Mouse (Mus musculus) adrenal gland, postnatal 36 days (tissue): ENCODE data around the gene Plekha1. TPM values are rescaled to one million over a fixed set of nuclear protein-coding genes. Genes with fewer than 3 reads are reported as not detected.

ENCODE experiments used
- DNase-seq, 2 experiments: peaks; one replicate each; pipeline ENCODE4 v3.0.0; 2021; ENCODE audit warnings: mixed read lengths in 1 of 2
- total RNA-seq, 2 experiments: library from RNA; stranded (reverse); gene quantifications; 2 replicates each; pipeline ENCODE4 v1.2.3; 2021

Plekha1 gene
- total RNA-seq, 2 experiments from 2014 or later, result 22.7 to 32.2 TPM

DNA sequence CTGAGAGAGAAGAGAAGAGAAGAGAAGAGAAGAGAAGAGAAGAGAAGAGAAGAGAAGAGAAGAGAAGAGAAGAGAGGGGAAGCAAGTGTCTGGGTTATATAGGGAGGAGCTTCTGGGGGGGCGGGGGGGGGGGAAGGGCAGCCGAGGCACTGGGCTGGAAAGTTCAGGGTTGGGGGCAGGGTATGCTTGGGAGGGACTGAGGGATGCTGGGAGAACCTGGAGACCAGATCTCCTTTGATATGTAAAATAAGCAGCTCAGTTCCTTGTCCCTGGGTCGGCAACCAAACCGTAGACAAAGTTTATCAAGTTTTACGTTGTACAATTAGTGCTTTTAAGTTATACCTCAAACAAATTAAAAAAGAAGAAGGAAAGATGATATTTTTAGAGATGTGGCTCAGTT lies 5.6 kb upstream of the Plekha1 start:
- no peak for DNase-seq

DNA sequence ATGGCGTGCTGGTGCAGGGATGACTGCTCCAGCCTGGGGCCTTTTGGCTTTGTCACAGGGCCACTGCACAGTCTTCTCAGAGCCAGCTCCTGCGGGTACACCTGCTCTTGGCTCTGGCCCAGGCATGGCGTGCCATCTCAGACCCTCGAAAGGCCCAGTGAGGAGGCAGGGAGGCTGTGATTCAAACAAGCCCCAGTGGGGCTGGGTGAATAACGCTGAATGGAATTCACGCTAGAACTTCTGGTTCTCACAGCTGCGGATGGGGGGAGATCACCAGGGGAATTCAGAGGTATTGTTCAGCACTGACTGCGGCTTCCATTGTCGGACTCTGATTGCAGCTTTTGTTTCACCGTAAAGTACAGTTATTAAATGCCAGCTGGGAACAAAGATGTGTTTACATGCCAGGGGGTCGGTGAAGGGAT lies 4.8 kb upstream of the Plekha1 start:
- DNase-seq, result no peak

DNA sequence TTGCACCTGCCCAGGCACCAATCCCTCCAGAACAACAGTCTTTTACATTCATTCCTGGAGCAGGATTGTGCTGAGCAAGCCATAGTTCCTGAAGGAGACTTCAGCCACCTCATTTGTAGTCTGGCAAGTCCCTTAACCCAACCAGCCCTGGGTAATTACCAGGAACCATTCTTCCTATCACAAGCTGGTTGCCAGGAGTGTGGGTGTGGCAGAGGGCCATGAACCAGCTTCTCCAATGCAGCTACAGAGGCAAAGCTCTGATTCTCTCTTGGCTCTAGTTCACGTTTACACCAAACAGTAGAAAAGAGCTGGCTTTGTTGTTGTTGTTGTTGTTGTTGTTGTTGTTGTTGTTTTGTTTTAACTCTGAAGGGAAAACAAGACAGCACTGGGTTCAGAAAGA lies 3.1 kb upstream of the Plekha1 start:
- no peak for DNase-seq

DNA sequence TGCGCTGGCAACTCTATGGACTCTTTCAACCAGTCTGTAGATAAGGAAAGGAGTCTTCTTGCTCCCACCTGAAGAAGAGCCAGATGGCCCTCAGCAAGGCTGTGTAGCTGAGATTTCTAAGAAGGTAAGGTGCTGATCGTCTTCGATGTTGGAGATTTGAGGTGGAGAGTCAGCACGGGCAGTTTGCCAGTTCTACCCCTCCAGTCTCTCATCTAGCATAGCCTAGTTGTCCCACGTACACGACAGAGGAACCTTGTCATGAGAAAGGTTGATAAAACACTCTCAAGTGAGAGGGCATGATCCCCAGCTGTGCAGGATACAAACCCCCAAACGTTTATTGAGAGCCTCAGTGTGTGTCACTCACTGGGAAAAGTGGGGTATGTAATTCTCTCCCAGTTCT lies 845 bp upstream of the Plekha1 start:
- DNase-seq, result no peak

DNA sequence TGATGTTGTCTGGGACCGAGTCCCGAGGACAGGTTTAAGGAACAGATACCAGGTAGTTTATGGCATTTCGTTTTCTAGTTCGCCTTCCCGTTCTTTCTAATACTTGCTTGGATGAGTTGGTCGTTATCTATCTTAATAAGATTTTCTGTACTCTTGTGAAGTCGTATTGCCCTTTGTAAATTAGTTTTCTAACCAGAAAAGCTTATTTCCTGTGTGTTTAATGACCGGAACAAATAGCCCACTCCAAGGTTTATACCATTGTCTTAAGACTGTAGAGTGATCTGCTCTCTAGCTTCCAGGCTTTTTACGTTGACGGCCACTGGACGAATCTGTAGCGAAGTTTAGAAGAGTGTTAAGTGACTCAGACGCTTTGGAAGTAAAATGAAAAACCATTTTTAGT lies 1.1 kb downstream of the Plekha1 start:
- peak in 1 of 2 experiments; percentile 6 for DNase-seq

DNA sequence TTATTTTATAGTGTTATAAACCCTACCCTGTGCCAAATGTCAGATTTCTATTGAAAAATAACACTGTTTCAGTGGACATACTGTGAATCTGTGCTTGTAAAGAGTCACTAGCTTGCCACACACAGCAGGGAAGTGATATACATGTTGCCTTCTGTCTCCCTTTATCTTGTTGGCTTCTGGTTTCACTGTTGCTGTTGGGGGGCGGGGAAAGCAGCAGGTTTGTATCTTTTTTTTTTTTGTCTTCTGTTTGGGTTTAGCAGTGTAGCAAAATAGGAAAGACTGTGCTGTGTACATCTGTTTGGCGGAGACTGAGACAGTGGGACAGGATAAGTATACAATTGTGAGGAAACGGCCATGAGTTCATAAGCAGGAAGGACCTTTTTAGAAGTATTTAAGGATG lies 1.7 kb downstream of the Plekha1 start:
- DNase-seq, result no peak

DNA sequence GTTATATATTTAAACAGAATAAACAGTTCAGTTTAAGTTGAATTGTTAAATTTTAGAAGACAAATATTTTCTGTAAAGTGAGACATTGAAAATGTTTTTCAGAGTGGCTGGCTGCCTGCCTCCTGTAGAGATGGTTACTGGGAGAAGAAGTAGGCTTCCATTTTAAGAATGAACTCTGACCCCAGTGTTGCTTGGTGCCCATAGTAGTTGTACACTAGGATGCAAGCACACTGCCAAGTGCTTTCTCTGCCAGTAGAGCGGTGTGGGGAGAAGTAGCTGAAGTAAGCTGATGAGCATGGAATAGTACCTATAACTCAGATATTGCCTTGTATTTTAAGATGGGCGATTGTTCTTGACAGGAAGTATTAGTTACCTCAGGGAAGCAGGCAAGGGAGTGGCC lies 18.6 kb downstream of the Plekha1 start:
- no peak for DNase-seq

DNA sequence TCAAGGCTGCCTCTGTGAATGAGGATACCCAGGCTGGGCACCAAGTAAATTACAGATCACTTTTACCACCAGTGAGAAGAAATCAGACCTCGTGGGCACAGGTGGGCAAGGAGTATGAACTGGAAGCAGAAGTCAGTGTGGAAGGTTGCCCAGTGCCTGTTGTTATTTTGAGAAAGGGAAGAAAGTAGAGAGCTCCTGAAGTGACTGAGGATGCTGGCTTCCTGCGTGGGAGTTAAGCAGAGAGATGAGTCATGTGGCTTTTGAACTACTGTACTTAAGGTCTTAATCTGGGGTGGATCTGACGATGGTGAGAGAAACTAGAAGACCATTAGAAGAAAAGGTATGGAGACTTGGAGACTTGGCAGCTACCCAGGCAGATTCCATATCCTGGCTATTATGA lies 20.7 kb downstream of the Plekha1 start:
- no peak for DNase-seq

DNA sequence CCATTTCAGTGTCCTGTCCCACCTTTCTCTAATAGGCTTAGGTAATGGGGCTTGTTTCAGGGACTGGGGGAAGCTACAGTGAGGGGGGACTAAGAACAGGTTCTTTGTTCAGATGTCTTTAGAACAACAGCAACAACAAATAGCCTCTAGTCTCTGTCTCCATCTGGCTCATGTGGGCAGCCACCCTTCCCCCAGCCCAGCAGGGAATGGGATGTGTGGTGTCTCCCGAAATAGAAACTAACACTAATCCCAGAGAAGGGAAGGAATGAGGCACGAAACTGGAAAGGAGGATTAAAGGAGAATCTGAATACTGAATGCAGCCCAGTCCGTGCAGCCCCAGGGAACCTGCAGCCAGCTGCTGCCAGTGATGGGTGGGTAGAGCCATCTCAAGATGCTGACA lies 22.4 kb downstream of the Plekha1 start:
- no peak for DNase-seq

DNA sequence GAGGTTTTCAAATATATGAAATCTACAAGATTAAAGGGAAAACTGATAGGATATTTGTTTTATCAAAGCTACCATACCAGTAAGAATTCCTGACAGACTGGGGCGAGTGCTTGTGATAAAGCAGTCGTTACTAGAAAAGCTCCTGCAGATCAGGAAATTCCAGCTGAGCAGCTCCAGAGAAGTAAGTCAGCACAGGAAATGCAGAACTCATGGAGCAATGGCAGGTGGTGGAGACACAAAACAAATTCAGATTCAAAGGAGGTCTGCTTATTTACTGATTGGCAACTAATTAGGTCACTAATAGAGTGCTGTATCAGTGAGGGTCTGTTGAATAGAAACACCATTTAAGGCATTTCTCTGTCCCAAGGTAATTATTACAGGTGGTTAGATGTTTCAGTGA lies 25.3 kb downstream of the Plekha1 start:
- no peak for DNase-seq

DNA sequence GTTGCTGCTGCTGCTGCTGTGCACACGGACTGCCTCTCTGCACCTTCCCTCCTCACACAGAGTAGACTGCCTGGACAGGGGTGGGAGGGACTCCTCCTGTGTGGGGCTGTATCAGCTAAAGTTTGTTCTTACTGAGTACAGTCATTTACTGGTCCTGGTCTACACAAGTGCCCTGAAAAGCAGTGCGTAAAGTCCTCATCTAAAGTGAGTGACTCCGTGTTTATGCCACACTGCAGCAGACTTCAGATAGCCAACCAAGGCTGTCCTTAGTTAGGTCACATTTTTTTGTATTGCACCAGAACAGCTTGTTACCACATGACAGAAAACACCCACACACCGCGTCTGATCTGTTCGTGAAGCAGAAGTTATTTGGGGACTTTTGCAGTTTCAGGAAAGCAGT lies 27.4 kb downstream of the Plekha1 start:
- DNase-seq, result no peak

DNA sequence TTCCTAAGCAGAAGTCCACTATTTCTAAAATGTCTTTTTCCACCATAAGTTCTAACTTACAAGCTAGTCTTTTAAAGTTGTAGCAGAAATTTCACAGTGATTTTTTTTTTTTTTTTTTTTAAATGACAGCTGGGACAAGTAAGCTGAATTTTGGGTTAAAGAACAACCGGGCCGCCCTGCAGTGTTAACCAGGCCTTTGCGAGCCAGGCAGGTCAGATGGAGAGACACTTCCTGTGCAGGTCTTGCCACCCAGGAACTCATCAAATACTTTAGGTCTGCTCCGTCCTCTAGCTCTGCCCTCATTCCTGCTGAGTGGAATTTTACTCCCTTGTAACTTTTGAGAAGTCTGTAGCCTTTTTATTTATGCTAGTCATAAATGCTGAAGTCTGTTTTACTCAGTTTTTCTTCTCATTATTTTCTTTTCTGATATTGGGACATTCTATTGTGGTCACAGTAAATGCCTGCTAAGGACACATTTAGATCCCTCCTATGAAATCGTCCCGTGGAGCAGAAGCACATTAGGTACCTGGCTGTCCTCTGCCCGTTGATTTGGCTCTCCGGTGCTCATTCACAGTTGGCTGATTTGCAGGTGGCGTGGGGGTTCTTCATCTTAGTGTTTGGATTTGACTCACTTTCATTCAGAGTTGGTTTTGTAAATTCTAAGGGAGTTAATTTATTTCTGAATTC lies 29.5 kb downstream of the Plekha1 start:
- no peak for DNase-seq

DNA sequence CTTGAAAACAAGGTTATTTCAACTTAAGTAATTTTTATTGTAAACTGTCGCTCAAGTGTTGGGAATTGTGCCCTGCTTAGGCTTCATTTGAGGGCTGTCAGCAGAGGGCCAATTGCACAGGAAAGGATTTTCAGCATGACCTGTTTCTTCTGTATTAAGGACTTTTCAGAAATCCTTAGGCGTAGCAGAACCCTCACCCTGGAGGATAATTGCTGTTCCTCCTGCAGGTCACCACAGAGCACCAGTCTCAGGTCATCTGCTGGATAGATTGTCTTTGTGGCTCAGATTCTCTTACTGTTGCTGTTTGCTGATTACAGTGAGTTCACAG lies 30.0 kb downstream of the Plekha1 start:
- DNase-seq, result no peak

DNA sequence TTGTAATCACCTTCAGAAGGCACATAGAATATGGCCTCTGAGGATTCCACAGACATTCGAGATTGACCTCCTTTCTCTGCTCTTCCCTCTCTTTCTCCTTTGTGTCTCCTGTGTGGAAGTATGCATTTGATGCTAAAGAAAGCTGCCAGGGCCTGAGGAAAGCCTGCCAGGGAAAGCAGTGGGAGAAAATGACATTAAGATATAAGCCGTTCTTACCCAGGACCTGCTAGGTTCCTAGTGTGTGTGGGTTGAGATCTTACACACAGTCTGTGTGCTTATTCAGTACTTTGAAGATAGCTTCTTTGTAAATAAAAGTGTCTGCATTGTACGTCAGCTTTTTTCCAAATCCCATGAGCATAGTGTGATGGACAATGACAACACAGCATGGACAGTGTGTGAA lies 30.5 kb downstream of the Plekha1 start:
- DNase-seq, result no peak

DNA sequence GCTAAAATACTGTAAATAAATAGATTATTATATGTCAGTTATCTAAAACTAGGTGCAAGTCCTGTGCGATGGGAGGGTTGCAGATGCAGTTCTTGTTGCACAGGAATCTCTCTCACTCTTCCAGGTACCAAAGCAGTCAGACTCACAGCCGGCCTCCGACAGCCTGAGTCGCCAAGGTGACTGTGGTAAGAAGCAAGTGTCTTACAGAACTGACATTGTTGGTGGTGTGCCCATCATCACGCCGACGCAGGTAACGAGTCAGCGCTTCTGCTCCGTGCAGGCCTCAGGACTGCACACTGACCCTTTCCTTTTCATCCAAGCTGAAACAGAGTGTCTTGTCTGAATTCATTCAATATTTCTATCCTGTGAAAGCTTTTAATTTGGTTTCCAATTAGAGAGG lies 31.6 kb downstream of the Plekha1 start:
- DNase-seq, result no peak

DNA sequence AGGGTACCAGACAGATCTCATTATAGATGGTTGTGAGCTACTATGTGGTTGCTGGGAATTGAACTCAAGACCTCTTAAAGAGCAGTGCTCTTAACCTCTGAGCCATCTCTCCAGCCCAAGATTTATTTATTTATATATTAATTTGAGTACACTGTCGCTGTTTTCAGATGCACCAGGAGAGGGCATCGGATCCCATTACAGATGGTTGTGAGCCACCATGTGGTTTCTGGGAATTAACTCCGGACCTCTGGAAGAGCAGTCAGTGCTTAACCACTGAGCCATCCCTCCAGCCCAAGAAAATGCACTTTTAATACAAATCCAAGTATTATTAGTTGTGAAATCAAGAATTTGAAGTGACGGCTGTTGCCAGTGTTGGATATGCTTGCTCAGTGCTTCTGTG lies 32.8 kb downstream of the Plekha1 start:
- DNase-seq, result no peak

DNA sequence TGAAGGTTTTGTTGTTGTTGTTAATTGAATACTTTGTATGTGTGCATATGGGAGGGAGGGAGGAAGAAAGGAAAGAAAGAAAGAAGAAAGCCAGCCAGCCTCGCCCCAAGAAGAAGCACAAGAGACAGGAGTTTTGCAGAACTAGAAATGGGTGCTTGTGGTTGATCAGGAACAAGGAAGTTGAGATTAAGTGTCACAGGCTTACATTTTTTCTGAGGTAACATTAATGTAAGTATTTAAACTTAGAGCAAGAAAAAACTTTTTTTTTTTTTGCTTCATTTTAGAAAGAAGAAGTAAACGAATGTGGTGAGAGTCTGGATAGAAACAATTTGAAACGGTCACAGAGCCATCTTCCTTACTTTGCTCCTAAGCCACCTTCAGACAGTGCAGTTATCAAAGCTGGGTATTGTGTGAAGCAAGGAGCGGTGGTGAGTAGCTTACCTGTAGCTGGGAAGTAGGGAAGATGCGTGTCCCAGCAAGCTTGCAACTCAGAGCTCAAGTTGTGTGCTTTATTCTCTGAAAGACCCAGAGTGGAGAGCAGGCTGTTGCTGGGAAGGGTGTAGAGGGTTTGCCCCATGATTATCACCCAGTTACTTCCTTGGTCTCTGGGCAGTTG lies 34.8 kb downstream of the Plekha1 start:
- DNase-seq, result no peak

DNA sequence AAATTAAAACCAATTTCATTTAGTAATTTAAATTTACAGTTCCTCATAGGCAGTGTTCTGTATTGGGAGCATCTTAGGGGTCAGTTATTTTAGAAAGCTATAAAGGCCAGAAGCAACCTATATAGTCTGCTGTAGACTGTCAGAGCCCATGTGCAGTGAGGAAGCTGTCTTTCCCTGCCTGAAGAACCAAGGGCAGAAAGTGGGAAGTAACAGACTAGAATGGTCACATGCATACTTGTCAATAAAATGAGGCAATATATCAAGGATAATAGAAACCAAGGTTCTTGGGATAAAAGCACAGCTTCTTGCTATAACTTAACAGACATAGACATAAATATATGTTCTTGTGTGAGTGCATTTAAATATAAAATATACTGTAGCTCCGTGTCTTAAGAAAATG lies 37.4 kb downstream of the Plekha1 start:
- DNase-seq, result no peak

DNA sequence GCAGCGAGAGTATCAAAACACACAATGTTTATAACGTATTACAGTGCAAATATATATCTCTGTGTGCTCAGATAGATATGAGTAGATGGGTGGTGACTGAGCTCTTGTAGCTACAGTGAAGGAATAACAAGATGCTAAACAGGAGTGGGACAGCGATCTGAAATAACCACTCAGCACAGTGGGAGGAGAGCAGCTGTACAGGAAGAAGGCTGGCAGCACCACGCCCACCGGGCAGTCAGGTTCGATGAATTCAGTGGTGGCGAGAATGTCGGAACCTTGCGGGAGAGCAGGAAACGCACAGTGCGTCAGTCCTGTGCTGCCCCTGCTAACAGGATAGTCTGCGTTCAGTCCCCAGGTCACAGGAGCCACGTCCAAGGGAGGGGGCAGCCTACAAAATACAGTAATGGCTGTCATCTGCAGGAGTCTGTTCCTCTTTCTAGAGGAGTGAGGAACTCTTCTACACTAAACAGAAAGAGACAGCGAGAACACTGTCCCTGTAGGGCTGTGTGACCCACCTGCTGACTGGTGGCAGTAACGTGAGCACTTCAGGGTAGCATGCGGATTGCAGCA lies 38.0 kb downstream of the Plekha1 start:
- DNase-seq, result no peak

DNA sequence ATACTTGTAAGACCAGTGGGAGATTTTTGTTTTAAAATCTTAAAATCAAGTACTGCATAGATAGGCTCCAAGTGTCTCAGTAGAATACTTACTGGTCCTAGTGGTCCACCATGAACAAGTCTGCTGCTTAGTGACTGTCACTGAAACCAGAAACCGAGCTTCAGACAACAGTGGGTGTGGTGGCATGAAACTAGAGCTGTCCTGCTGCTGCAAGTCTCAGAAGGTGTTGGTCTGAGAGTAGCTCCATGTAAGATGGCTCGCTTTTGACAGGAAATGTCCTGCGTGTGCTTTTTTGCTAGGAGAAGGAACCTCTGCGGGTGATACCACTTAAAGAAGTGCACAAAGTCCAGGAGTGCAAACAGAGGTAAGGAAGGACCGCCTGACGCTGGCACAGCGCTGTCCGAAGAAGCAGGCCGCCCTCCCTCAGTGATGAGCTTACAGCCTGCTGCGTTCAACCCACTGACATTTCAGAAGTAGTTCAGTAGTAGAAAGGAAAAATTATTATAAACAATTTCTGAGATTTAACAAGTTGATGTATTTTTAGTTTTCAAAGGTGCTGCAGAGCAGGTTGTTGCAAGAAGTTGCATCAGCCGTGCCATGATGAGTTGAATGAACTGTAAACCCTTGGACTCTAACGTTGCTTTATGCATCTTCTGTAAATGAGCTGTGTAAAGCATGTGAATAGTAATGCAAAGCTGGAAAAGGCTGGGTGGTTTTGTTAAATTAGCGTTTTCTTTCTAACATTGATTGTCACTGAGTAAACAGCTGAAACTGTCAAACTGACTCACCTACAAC lies 39.2 kb downstream of the Plekha1 start:
- DNase-seq, result no peak

DNA sequence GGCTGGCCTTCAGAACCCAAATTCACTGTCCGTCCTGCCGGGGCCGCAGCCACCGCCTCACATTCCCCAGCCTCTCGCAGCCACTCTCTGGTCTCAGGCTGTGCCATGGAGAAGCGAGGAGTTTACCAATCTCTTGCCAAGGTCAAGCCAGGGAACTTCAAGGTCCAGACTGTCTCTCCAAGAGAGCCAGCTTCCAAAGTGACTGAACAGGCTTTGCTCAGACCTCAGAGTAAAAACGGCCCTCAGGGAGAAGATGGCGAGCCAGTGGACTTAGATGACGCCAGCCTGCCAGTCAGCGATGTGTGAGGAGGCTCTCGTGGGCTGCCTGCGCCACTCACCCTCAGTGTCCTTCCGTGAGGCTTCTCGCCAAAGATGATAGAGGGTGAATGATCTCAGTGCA lies 45.3 kb downstream of the Plekha1 start:
- DNase-seq, result peak; percentile 69

DNA sequence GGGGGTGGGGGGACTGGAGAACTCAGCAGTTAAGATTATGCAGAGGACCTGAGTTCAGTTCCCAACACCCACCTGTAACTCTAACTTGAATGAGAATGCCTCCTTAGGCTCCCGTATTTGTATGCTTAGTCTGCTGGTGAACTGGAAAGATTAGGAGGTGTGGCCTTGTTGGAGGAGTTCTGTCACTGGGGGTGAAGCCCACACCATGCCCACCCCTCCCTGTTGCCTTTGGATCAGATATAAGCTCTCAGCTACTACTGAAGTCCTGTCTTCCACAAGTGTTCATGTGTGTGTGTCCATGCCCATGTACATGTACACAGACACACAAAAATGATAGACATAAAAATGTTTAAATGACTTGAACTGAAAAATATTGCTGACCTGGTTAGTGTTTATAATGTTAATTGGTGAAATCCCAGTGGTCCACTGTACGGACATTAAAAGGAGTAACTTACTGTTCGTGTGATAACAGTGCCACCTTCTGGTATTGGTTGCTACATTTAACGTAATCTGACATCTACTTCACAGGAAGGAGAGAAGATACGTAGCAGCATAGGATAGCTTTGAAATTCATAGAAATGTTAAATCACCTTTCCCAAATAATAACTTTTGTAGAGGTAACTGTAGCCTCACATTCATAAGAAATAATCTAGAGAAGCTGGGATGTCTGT lies 49.3 kb downstream of the Plekha1 start:
- DNase-seq, result peak in 1 of 2 experiments; percentile 46

DNA sequence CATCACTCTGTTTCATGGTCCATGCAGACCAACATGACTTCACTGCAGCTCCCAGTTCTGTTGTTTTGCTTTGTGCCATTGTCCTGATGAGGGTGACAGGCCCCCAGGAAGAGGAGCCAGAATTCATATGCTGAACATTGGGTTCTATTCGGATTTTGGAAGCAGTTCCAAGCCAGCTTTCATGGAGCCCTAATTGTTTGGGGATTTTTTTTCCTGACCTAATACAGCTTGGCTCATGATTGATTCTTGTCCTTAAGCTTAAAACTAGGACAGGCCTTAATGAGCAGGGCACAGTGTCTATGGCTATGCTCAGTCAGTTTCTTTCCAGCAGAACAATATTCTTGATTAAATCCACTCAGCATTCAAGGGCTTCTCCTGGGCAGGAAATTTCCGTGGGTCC lies 52.7 kb downstream of the Plekha1 start:
- DNase-seq, result no peak
